Mouse (Mus musculus): ENCODE measurements at regions not wholly inside any gene's neighbourhood (a gene's known extent, or its start where the extent isn't known, plus 50 kb on each side); places are given as distances from the start of the nearest gene placed in this dataset.

DNA sequence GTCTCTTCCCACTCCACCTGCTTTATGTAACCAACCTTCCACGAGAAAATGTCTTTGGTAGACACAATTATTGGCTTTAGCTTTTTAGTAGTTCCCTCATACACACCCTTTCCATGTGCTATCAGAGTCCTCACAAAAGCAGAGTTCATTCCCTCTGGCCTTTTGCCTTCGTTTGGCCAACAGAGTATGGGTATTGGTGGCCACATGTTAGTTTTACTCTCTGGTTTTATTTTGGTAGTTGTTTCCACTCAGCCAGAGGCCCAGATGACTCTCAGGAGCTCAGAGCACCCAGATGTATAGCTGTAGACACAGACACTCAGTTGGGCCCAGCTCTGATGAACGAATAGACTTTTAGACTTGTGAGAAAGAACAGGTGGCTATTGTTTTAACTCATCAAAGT lies 286.4 kb downstream of the Pten start:
- Histone ChIP-seq H3K4me1 (replicated peaks; ENCODE audit: low read depth, low read length) (no peaks in the 10 kb centered on the region), H3K4me3 (replicated peaks; ENCODE audit: low read length) (no peak overlapping the region)
- no peak for TF ChIP-seq CTCF (conservative IDR thresholded peaks at IDR 0.05; ENCODE audit: low read length)
- TF ChIP-seq NANOG (IDR thresholded peaks at IDR 0.05; ENCODE audit: borderline replicate concordance, low read length) = no peak
- TF ChIP-seq POU5F1 (IDR thresholded peaks at IDR 0.05; ENCODE audit: borderline replicate concordance, low read length) = no peak

DNA sequence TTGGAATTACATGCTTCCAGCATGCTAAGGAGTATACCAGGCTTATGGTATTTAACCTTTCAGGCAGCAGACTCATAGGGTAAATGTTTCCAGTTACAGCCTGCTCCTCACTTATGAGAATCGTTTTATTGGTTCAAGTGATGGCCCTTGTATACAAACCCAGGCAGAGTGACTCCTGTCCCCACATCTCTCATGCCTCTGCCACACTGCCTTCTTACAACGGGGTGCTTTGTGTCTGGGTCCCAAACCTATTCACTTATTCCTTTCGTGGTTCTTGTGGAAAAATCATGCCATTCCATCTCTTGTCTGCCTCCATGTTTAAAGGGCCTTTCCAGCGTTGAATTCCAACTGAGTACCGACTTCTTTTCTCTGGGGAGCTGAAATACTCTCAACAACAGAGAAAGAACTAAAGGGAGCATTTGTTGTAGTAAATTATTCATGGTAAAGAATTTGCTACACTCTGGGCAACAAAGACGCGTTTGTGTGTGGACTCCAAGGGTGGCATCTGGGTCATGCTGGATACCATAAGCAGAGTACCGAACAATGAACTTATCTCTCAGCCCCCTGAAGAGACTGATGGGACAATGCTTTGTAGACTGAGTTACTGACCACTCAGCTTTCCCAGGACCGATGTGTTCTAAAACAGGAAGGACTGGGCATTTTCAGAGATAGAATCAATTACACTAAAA lies 291.6 kb downstream of the Pten start:
- Histone ChIP-seq H3K27me3 (ENCODE audit: insufficient read depth, low read length) (no peaks in the 10 kb centered on the region), H3K4me3 (replicated peaks; ENCODE audit: low read length) (no peak overlapping the region), H3K4me1 (replicated peaks; ENCODE audit: low read depth, low read length) (no peaks in the 10 kb centered on the region), H3K36me3 (ENCODE audit: insufficient read depth, low read length) (no peaks in the 10 kb centered on the region), H3K9me3 (ENCODE audit: low read length) (no peaks in the 10 kb centered on the region)
- TF ChIP-seq POU5F1 (IDR thresholded peaks at IDR 0.05; ENCODE audit: borderline replicate concordance, low read length) (no peak), CTCF (conservative IDR thresholded peaks at IDR 0.05; ENCODE audit: low read length) (no peak), NANOG (IDR thresholded peaks at IDR 0.05; ENCODE audit: borderline replicate concordance, low read length) (no peak)

More for the DNA sequence above, 286.4 kb downstream of the Pten start:
- Histone ChIP-seq H3K9me3 (ENCODE audit: low read length) (no peaks in the 10 kb centered on the region), H3K27me3 (ENCODE audit: insufficient read depth, low read length) (no peaks in the 10 kb centered on the region), H3K36me3 (ENCODE audit: insufficient read depth, low read length) (no peaks in the 10 kb centered on the region)

DNA sequence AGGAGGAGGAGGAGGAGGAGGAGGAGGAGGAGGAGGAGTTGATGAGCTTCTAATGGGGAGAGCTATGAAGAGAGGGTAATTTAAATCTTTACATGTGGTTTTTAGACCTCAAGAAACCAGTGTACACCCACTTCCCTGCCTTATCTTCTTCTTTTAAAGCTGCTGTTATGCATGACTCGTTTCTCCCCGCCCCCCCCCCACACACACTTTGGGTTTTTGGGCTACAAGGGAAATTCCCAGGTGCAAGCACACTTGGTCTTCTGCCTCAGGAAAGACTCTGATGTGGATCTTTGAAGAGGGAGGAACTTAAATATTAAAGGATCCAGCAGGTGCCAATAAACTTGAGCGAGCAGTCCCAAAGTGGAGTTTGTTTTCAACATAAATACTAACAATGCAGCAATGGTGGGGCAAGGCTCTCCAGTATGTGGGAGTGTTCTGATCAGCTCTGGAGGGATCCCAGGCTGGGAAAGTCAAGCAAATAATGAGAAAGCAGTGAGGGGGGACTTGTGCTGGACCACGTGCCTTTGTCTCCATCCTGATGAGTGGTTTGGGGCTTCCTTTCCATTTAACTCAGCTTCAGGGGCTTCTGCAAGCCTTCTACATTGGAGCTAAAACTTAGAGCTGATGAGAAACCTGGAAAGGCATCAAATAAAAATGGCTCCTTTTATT lies 296.0 kb downstream of the Pten start:
- no peak for TF ChIP-seq POU5F1 (IDR thresholded peaks at IDR 0.05; ENCODE audit: borderline replicate concordance, low read length)
- H3K4me3 ChIP-seq (replicated peaks; ENCODE audit: low read length) = no peak overlapping the region
- H3K4me1 ChIP-seq (replicated peaks; ENCODE audit: low read depth, low read length) = no peaks in the 10 kb centered on the region
- H3K36me3 ChIP-seq (ENCODE audit: insufficient read depth, low read length) = no peaks in the 10 kb centered on the region
- no peaks in the 10 kb centered on the region for H3K9me3 ChIP-seq (ENCODE audit: low read length)
- no peaks in the 10 kb centered on the region for H3K27me3 ChIP-seq (ENCODE audit: insufficient read depth, low read length)

DNA sequence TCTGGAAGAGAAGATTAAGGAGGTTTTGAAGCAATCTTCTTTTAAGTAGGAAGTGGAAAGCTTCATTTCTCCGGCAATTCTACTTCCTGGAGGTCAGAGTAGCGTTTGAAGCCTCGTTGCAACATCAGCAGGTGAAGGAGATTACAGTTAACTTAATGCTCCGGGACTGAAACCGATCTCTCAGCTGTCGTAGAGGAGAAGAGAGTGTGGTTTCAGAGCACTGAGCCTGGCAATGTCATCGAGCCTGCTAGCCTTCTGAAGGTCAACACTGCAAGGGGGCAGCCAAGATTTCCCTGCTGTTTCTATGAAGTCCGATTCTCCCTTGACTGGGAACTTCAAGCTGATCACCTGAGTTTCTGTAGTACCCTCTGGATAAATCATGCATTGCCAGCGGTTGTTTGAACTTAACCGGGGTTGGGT lies 299.1 kb downstream of the Pten start:
- Histone ChIP-seq H3K4me3 (replicated peaks; ENCODE audit: low read length) (no peak overlapping the region), H3K27me3 (ENCODE audit: insufficient read depth, low read length) (no peaks in the 10 kb centered on the region), H3K4me1 (replicated peaks; ENCODE audit: low read depth, low read length) (no peaks in the 10 kb centered on the region), H3K9me3 (ENCODE audit: low read length) (no peaks in the 10 kb centered on the region), H3K36me3 (ENCODE audit: insufficient read depth, low read length) (no peaks in the 10 kb centered on the region)
- TF ChIP-seq NANOG (IDR thresholded peaks at IDR 0.05; ENCODE audit: borderline replicate concordance, low read length) (no peak), CTCF (conservative IDR thresholded peaks at IDR 0.05; ENCODE audit: low read length) (no peak), POU5F1 (IDR thresholded peaks at IDR 0.05; ENCODE audit: borderline replicate concordance, low read length) (no peak)

DNA sequence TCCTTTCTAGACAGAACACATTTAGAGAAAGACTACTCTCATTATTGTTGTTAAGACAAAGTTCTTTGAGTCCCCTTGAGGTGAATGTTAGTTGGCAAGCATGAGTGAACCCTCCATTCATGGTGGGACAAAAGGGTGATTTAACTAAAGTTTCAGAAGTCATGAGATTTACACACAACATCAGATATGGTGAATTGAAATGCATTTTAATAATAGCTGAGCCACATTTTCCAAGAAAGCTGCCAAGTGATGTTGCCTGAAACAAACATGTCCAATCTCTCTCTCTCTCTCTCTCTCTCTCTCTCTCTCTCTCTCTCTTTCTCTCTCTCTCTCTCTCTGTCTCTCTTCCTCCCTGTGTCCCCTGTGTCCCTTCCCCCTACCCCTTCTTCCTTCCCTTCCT lies 303.7 kb downstream of the Pten start:
- no peaks in the 10 kb centered on the region for H3K27me3 ChIP-seq (ENCODE audit: insufficient read depth, low read length)
- no peaks in the 10 kb centered on the region for H3K36me3 ChIP-seq (ENCODE audit: insufficient read depth, low read length)
- peaks cover 10% of the 10 kb centered on the region for H3K4me1 ChIP-seq (replicated peaks; ENCODE audit: low read depth, low read length)
- H3K9me3 ChIP-seq (ENCODE audit: low read length) = no peaks in the 10 kb centered on the region
- no peak overlapping the region for H3K4me3 ChIP-seq (replicated peaks; ENCODE audit: low read length)
- no peak for TF ChIP-seq POU5F1 (IDR thresholded peaks at IDR 0.05; ENCODE audit: borderline replicate concordance, low read length)
- TF ChIP-seq CTCF (conservative IDR thresholded peaks at IDR 0.05; ENCODE audit: low read length) = no peak
- no peak for TF ChIP-seq NANOG (IDR thresholded peaks at IDR 0.05; ENCODE audit: borderline replicate concordance, low read length)

DNA sequence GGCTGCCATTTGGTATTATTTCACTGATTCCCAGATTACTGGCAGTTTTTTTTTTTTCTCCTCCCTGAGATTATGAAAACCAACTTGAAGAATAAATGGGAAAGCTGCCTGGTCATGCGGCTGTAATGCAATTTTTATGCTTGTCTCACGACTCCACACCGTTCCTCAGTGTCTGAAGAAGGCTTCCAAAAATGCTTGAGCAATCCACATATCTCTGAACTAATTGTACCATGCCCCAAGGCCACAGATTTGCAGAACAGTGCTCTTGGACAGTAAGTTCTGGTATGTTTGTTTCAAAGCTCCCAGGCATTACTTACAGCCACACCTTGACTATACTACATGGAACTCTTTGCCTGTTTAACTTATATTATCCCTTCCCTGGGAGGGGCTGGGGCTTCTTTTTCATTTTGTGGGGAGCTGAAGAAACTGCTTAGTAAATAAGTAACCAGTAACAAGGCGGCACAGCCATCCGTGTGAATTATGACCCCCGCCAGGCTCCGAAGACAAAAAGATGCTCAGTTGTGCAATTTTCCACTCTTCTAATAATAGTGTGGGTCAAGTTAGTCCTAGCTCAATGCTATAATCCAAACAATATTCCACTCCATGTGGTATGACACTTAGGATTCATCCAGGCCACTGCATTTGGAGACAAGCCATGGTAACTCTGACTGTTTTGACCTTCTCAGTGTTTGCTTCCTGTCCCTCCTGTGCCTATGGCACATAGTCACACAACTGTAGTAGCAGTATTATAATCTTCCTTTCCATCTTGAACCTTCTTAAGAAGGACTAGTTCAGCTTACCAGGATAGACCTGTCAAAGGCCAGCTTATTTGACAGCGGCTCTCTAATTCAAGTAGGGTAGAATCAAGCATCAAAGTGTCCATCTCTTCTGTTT lies 305.1 kb downstream of the Pten start:
- H3K27me3 ChIP-seq (ENCODE audit: insufficient read depth, low read length) = no peaks in the 10 kb centered on the region
- H3K4me3 ChIP-seq (replicated peaks; ENCODE audit: low read length) = no peak overlapping the region
- TF ChIP-seq CTCF (conservative IDR thresholded peaks at IDR 0.05; ENCODE audit: low read length) = no peak
- TF ChIP-seq POU5F1 (IDR thresholded peaks at IDR 0.05; ENCODE audit: borderline replicate concordance, low read length) = no peak
- TF ChIP-seq NANOG (IDR thresholded peaks at IDR 0.05; ENCODE audit: borderline replicate concordance, low read length) = no peak

DNA sequence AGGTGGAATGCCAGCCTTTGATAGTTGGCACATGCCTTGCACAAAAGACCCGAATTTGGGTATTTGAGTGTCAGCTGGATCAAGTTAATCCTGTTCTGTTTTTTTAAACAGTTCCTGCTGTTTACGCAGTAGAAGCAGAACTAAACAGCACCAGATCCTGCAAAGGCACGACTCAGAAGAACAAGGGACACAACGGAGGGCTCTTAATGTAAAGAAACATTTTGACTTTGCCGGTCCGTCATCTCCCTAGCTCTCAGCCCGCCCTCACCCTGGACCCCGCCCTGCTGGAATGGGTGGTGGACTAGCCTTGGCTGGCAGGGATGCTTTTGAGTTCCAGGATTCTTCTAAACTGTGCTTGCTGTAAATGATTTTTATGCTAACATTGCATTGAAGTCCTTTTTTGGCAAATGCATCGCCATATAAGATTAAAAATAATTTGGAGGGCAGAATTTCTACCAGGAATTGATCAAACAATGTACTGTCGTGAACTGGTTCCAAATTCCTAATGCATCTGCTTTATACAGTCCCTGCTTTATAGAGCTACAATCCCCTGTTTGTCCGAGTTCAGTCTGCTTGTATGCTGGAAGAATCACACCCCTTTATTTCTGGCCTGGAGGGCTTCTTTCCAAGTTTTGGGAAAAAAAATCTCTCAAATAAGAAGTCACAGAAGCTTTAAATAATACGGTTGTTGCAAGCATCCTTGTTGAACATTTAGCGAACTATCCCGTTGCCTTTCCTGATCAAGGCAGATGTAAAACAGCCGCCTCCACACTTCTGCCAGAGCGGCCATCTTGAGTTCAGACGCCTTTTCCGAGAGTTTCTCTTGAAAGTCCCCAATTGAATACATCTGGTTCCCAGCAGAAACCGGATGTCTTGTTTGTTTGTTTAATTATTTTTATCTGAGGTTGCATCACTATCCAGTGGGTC lies 308.2 kb downstream of the Pten start:
- Histone ChIP-seq H3K9me3 (ENCODE audit: low read length) (no peaks in the 10 kb centered on the region), H3K36me3 (ENCODE audit: insufficient read depth, low read length) (no peaks in the 10 kb centered on the region), H3K4me3 (replicated peaks; ENCODE audit: low read length) (no peak overlapping the region), H3K27me3 (ENCODE audit: insufficient read depth, low read length) (no peaks in the 10 kb centered on the region; the same call in 1 of the 2 replicates), H3K4me1 (replicated peaks; ENCODE audit: low read depth, low read length) (peaks cover 11% of the 10 kb centered on the region)
- TF ChIP-seq POU5F1 (IDR thresholded peaks at IDR 0.05; ENCODE audit: borderline replicate concordance, low read length) = no peak

More for the DNA sequence above, 305.1 kb downstream of the Pten start:
- Histone ChIP-seq H3K9me3 (ENCODE audit: low read length) (no peaks in the 10 kb centered on the region), H3K4me1 (replicated peaks; ENCODE audit: low read depth, low read length) (peaks cover 11% of the 10 kb centered on the region), H3K36me3 (ENCODE audit: insufficient read depth, low read length) (no peaks in the 10 kb centered on the region)

Measured in E14TG2a.4 (cell line).